Mouse (Mus musculus) neural tube, embryonic 12.5 days (tissue): ENCODE results near the gene Soga3. TPM values are rescaled to one million over a fixed set of nuclear protein-coding genes. Genes with fewer than 3 reads are reported as not detected.
A peak's percentile ranks its signal among the peaks of the same experiment; 100 is the strongest.

ENCODE experiments used
- ATAC-seq: fragments of 200-750 bp; cut with Nextera tagmentation; 2 replicates; pipeline ENCODE4 v1.8.0; 2017; ENCODE audit warnings: low read depth, mild to moderate bottlenecking, moderate TSS enrichment, moderate library complexity; ENCODE audit not compliant: low FRiP score
- H3K27ac ChIP-seq: fragments of 300-500 bp; sonication (generic); 2 replicates; pipeline ENCODE4 v1.5.1; 2016
- H3K27me3 ChIP-seq: fragments of 300-500 bp; sonication (generic); replicated peaks from 2 replicates; pipeline ENCODE4 v1.6.1; 2016; ENCODE audit warnings: mild to moderate bottlenecking
- H3K36me3 ChIP-seq: fragments of 300-500 bp; sonication (generic); 2 replicates; pipeline ENCODE4 v1.6.1; 2016; ENCODE audit warnings: mild to moderate bottlenecking
- H3K4me1 ChIP-seq: fragments of 300-500 bp; sonication (generic); 2 replicates; pipeline ENCODE4 v1.6.1; 2016
- H3K4me2 ChIP-seq: fragments of 300-500 bp; sonication (generic); replicated peaks from 2 replicates; pipeline ENCODE4 v1.6.1; 2016; ENCODE audit warnings: mild to moderate bottlenecking
- H3K4me3 ChIP-seq: fragments of 300-500 bp; sonication (generic); 2 replicates; pipeline ENCODE4 v1.5.1; 2016
- H3K9ac ChIP-seq: fragments of 300-500 bp; sonication (generic); 2 replicates; pipeline ENCODE4 v1.6.1; 2016; ENCODE audit warnings: mild to moderate bottlenecking
- H3K9me3 ChIP-seq: fragments of 300-500 bp; sonication (generic); 2 replicates; pipeline ENCODE4 v1.6.1; 2016; ENCODE audit warnings: mild to moderate bottlenecking
- WGBS: fragments of 180-500 bp; shearing (Covaris S2); methylation state at CpG from one replicate; pipeline ENCODE4 v1.1.7; 2016; 5-methylcytosine and 5-hydroxymethylcytosine counted together
- polyA plus RNA-seq: library from polyadenylated mRNA; unstranded; fragments of >200 nt; fragmentation: Nextera tagmentation; extraction: Ambion mirVana; gene quantifications from 2 replicates; pipeline ENCODE4 v1.2.1, GENCODE M21; 2016

The Soga3 gene
- polyA plus RNA-seq, 1 experiment from 2014 or later = 79.9 TPM

GRCm38 (mm10) chr10:29175656-29176055, 32.0 kb downstream of the Soga3 start:
- peaks cover 45% of the 10 kb centered on the region for H3K36me3 ChIP-seq
- no peak overlapping the region for H3K4me2 ChIP-seq
- no peak overlapping the region for H3K9ac ChIP-seq
- peaks cover 4% of the 10 kb centered on the region; the same call in 1 of the 2 replicates for H3K9me3 ChIP-seq
- H3K27ac ChIP-seq = no peak overlapping the region
- no peak overlapping the region for H3K4me3 ChIP-seq
- H3K27me3 ChIP-seq = no peaks in the 10 kb centered on the region
- H3K4me1 ChIP-seq = no peaks in the 10 kb centered on the region
- 88% methylated on average over 3 of the region's 3 CpGs for WGBS
- ATAC-seq = no peak

- no peak for ATAC-seq
- peaks cover 45% of the 10 kb centered on the region for H3K36me3 ChIP-seq
- H3K4me1 ChIP-seq = no peaks in the 10 kb centered on the region
- no peaks in the 10 kb centered on the region for H3K27me3 ChIP-seq
- H3K4me3 ChIP-seq = no peak overlapping the region
- H3K9me3 ChIP-seq = no peaks in the 10 kb centered on the region
- no peak overlapping the region for H3K27ac ChIP-seq
- H3K4me2 ChIP-seq = no peak overlapping the region
- 92% methylated on average over 4 of the region's 4 CpGs for WGBS
- H3K9ac ChIP-seq = no peak overlapping the region
Measured at GRCm38 (mm10) chr10:29176881-29177280, 33.2 kb downstream of the Soga3 start.

DNA sequence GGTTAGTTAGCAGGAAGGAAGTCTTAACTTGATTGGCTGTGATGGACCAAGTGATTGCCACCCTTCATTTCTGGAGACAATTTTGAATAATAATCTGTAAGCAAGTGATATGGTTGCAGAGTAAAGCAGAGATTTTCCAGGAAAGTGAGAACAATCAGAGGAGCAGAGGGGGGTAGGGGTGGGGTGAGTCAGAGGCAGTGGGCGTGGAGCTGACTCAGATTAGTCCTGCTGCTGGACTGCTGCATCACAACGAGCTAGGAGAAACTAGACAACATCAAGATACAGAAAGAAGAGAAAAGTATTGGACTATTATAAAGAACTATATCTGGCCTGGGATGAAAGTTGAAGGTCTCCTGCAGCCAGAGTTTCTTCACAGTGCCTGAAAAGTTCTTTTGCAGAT, 34.4 kb downstream of the Soga3 start:
- no peak overlapping the region for H3K4me2 ChIP-seq
- ATAC-seq = no peak
- H3K27me3 ChIP-seq = no peaks in the 10 kb centered on the region
- peaks cover 45% of the 10 kb centered on the region for H3K36me3 ChIP-seq
- H3K27ac ChIP-seq = no peak overlapping the region
- no peaks in the 10 kb centered on the region for H3K9me3 ChIP-seq
- WGBS = 67% methylated on average over 2 of the region's 2 CpGs
- H3K4me1 ChIP-seq = no peaks in the 10 kb centered on the region
- H3K4me3 ChIP-seq = no peak overlapping the region
- no peak overlapping the region for H3K9ac ChIP-seq

GRCm38 (mm10) chr10:29180210-29180609, 36.6 kb downstream of the Soga3 start:
- Histone ChIP-seq H3K36me3 (peaks cover 34% of the 10 kb centered on the region), H3K27ac (no peak overlapping the region)
- ATAC-seq = peak; percentile 75; the same call in 1 of the 2 replicates

DNA sequence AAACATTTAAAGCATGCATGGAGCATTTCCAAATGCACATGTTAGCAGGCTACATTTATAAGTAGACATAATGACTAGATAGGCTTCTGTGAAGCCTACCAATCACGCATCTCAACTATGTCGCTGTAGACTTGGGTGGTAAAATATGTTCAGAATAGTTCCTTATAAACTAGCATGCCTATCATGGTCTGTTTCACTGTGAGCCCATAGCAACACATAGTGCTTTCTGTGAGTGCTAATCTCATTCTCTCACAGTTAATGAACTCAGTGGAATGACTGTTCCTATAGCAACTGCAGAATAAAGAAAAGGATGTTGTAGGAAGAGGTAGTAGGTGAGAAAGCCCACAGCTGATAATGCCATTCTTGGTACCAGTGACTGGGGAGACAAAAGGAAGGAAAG, 37.4 kb downstream of the Soga3 start:
- H3K9ac ChIP-seq = no peak overlapping the region
- no peaks in the 10 kb centered on the region for H3K27me3 ChIP-seq
- no peak overlapping the region for H3K27ac ChIP-seq
- no peak overlapping the region for H3K4me3 ChIP-seq
- 89% methylated on average over 2 of the region's 2 CpGs for WGBS
- H3K9me3 ChIP-seq = no peaks in the 10 kb centered on the region
- H3K4me1 ChIP-seq = no peaks in the 10 kb centered on the region
- no peak overlapping the region for H3K4me2 ChIP-seq
- no peak; the same call in 1 of the 2 replicates for ATAC-seq
- H3K36me3 ChIP-seq = peaks cover 26% of the 10 kb centered on the region

More at GRCm38 (mm10) chr10:29180210-29180609, 36.6 kb downstream of the Soga3 start:
- 67% methylated on average over 3 of the region's 3 CpGs for WGBS
- H3K27me3 ChIP-seq = no peaks in the 10 kb centered on the region
- no peak overlapping the region for H3K9ac ChIP-seq
- H3K4me2 ChIP-seq = no peak overlapping the region
- no peak overlapping the region for H3K4me3 ChIP-seq
- H3K4me1 ChIP-seq = no peaks in the 10 kb centered on the region
- no peaks in the 10 kb centered on the region for H3K9me3 ChIP-seq

GRCm38 (mm10) chr10:29193769-29194168, 50.1 kb downstream of the Soga3 start:
- no peaks in the 10 kb centered on the region for H3K4me1 ChIP-seq
- H3K27ac ChIP-seq = no peak overlapping the region
- ATAC-seq = no peak
- peaks cover 42% of the 10 kb centered on the region for H3K36me3 ChIP-seq
- no peaks in the 10 kb centered on the region for H3K9me3 ChIP-seq
- H3K9ac ChIP-seq = no peak overlapping the region
- H3K4me3 ChIP-seq = no peak overlapping the region
- no peak overlapping the region for H3K4me2 ChIP-seq
- H3K27me3 ChIP-seq = no peaks in the 10 kb centered on the region

- no peak overlapping the region for H3K27ac ChIP-seq
- H3K27me3 ChIP-seq = no peaks in the 10 kb centered on the region
- H3K4me2 ChIP-seq = no peak overlapping the region
- WGBS = 95% methylated on average over 33 of the region's 33 CpGs
- H3K9ac ChIP-seq = no peak overlapping the region
- H3K9me3 ChIP-seq = no peaks in the 10 kb centered on the region
- H3K36me3 ChIP-seq = peaks cover 54% of the 10 kb centered on the region
- no peak for ATAC-seq
- H3K4me3 ChIP-seq = no peak overlapping the region
- H3K4me1 ChIP-seq = no peaks in the 10 kb centered on the region
Measured at GRCm38 (mm10) chr10:29196811-29197210, 53.2 kb downstream of the Soga3 start.

- no peaks in the 10 kb centered on the region for H3K9me3 ChIP-seq
- H3K27me3 ChIP-seq = no peaks in the 10 kb centered on the region
- H3K9ac ChIP-seq = no peak within 1 kb of the TSS
- ATAC-seq = no peak
- H3K4me3 ChIP-seq = no peak within 1 kb of the TSS
- no peak within 1 kb of the TSS for H3K27ac ChIP-seq
- 84% methylated on average over 7 of the region's 7 CpGs for WGBS
- H3K4me2 ChIP-seq = no peak within 1 kb of the TSS
- H3K4me1 ChIP-seq = no peaks in the 10 kb centered on the region
- peaks cover 58% of the 10 kb centered on the region for H3K36me3 ChIP-seq
Measured at GRCm38 (mm10) chr10:29198642-29199041, 55.0 kb downstream of the Soga3 start, which contains the start of gene Gm49353. TSS of gene Gm49353 (plus strand) at chr10:29198954.

- Histone ChIP-seq H3K9ac (no peak overlapping the region), H3K4me2 (no peak overlapping the region), H3K4me1 (no peaks in the 10 kb centered on the region), H3K27me3 (no peaks in the 10 kb centered on the region), H3K9me3 (no peaks in the 10 kb centered on the region), H3K27ac (no peak overlapping the region), H3K4me3 (no peak overlapping the region), H3K36me3 (peaks cover 57% of the 10 kb centered on the region)
- WGBS = 85% methylated on average over 3 of the region's 3 CpGs
- ATAC-seq = no peak
Measured at GRCm38 (mm10) chr10:29199835-29200234, 56.2 kb downstream of the Soga3 start.

- ATAC-seq = 0 out of 2 replicates have a peak, but pooled peaks have one; percentile 29
- Histone ChIP-seq H3K27ac (no peak overlapping the region), H3K36me3 (peaks cover 54% of the 10 kb centered on the region), H3K4me3 (no peak overlapping the region), H3K9ac (no peak overlapping the region), H3K4me1 (no peaks in the 10 kb centered on the region), H3K27me3 (no peaks in the 10 kb centered on the region), H3K9me3 (no peaks in the 10 kb centered on the region), H3K4me2 (no peak overlapping the region)
- WGBS = 93% methylated on average over 1 of the region's 1 CpGs
Measured at GRCm38 (mm10) chr10:29200609-29201008, 57.0 kb downstream of the Soga3 start.

- Histone ChIP-seq H3K4me1 (no peaks in the 10 kb centered on the region), H3K9me3 (no peaks in the 10 kb centered on the region), H3K4me2 (no peak overlapping the region), H3K36me3 (peaks cover 6% of the 10 kb centered on the region; the same call in 1 of the 2 replicates), H3K27ac (no peak overlapping the region), H3K9ac (no peak overlapping the region), H3K27me3 (no peaks in the 10 kb centered on the region), H3K4me3 (no peak overlapping the region)
- peak; percentile 42; the same call in 1 of the 2 replicates for ATAC-seq
Measured at GRCm38 (mm10) chr10:29206730-29207129, 63.1 kb downstream of the Soga3 start.

GRCm38 (mm10) chr10:29208735-29209134, 65.1 kb downstream of the Soga3 start:
- Histone ChIP-seq H3K27ac (no peak overlapping the region), H3K36me3 (0 out of 2 replicates have a peak, but pooled peaks cover 2% of the 10 kb centered on the region), H3K4me1 (no peaks in the 10 kb centered on the region), H3K9me3 (no peaks in the 10 kb centered on the region), H3K4me2 (no peak overlapping the region), H3K4me3 (no peak overlapping the region), H3K9ac (no peak overlapping the region), H3K27me3 (no peaks in the 10 kb centered on the region)
- ATAC-seq = no peak
- 48% methylated on average over 3 of the region's 3 CpGs for WGBS

DNA sequence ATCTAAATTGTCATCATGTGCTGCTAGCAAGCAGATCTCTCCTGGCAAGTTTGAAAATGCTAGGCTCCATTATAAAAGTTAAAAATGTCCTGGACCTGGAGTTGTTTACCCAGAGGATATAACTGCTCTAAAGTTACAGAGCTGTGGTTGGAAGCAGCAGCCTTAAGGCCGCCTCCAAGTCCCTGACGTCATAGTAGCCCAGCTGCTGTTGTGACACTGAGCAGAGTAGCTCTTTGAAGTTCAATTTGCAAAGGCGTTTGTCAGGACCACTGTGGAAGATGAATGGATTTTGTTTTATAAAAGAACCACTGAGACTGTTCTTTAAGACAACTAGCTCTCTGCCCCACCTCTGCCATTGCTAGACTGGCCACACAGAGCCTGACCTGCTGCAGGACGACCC, 67.8 kb downstream of the Soga3 start, which contains the start of gene 9330159F19Rik:
Gene 9330159F19Rik, plus strand, starts transcription at position 154 of the 400 bp plus-strand sequence.
- Histone ChIP-seq H3K4me2 (no peak within 1 kb of the TSS), H3K4me1 (no peaks in the 10 kb centered on the region), H3K36me3 (no peaks in the 10 kb centered on the region), H3K4me3 (no peak within 1 kb of the TSS), H3K27ac (no peak within 1 kb of the TSS; the same call in 1 of the 2 replicates), H3K9me3 (no peaks in the 10 kb centered on the region), H3K9ac (no peak within 1 kb of the TSS), H3K27me3 (no peaks in the 10 kb centered on the region)
- WGBS = 11% methylated on average over 4 of the region's 4 CpGs
- peak; percentile 82; the same call in 1 of the 2 replicates for ATAC-seq
